Mouse (Mus musculus): ENCODE results near the gene 4932429P05Rik. TPM values are rescaled to one million over a fixed set of nuclear protein-coding genes. Genes with fewer than 3 reads are reported as not detected.

Gene 4932429P05Rik
- total RNA-seq (2023) = not detected in 2 replicates

DNA sequence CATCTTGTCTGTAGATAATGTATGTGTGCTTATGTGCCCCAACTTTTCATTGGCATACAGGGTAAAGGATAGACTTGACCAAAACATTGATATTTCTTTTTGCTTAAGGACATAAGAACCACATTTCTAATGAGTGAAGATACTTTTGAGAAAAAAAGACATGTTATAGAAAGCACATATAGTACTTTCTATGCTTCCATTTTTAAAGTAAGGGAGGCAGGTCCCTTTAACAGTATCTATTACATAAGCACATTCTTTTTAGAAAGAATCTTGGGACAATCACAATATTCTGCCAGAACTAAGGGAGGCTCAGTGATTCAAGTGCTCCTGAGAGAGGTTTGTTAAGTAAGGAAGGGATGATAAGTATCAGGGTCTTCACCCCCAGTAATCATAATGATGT, at the start of gene 4932429P05Rik:
Gene 4932429P05Rik (plus strand): TSS at position 301 of the 400 bp plus-strand sequence.

Other genes with a start within 250 kb of the 4932429P05Rik start
- not detected in 2 replicates for gene 4930415L06Rik, start 180.6 kb downstream of the 4932429P05Rik start, total RNA-seq (2023)